Mouse (Mus musculus) testis, adult 2 months (tissue): ENCODE measurements around the gene Comt. TPM values are rescaled to one million over a fixed set of nuclear protein-coding genes. Genes with fewer than 3 reads are reported as not detected.

Experiments used
- H3K27ac ChIP-seq: fragments of 200-500 bp; 2 replicates; pipeline ENCODE4 v1.5.1; 2012; ENCODE audit warnings: low read depth, low read length; ENCODE audit not compliant: control insufficient read depth, insufficient read depth
- H3K27me3 ChIP-seq: fragments of 200-500 bp; 2 replicates; pipeline ENCODE4 v1.6.1; 2012; ENCODE audit warnings: mild to moderate bottlenecking, low read length, moderate library complexity; ENCODE audit not compliant: control insufficient read depth, insufficient read depth
- H3K36me3 ChIP-seq: fragments of 200-500 bp; 2 replicates; pipeline ENCODE4 v1.6.1; 2012; ENCODE audit warnings: mild to moderate bottlenecking, low read length; ENCODE audit not compliant: control insufficient read depth, insufficient read depth
- H3K4me1 ChIP-seq: fragments of 200-500 bp; 2 replicates; pipeline ENCODE4 v1.6.1; 2012; ENCODE audit warnings: low read length; ENCODE audit not compliant: control insufficient read depth, insufficient read depth
- H3K4me3 ChIP-seq: fragments of 200-500 bp; 2 replicates; pipeline ENCODE4 v1.5.1; 2012; ENCODE audit warnings: low read depth, mild to moderate bottlenecking, low read length, moderate library complexity, mixed read lengths; ENCODE audit not compliant: control insufficient read depth
- CTCF ChIP-seq: fragments of 200-500 bp; IDR thresholded peaks from 2 replicates; pipeline ENCODE4 v1.5.1; 2012; ENCODE audit warnings: low read depth, mild to moderate bottlenecking, inconsistent platforms, low read length, moderate library complexity; ENCODE audit not compliant: control insufficient read depth, insufficient read depth, insufficient replicate concordance
- POLR2A ChIP-seq: fragments of 200-500 bp; IDR thresholded peaks from 2 replicates; pipeline ENCODE4 v1.6.1; 2012; ENCODE audit warnings: low read depth, mild to moderate bottlenecking, inconsistent platforms, low read length, moderate library complexity; ENCODE audit not compliant: control insufficient read depth
- polyA plus RNA-seq: library from polyadenylated mRNA; depleted of rRNA; stranded (reverse); fragments of >200 nt; gene quantifications from 2 replicates; pipeline ENCODE4 v1.2.3, GENCODE M21; 2012

The Comt gene
- polyA plus RNA-seq, 1 experiment = 12.2 TPM

GRCm38 (mm10) chr16:18453846-18454245, 27.2 kb upstream of the Comt start:
- no peak for TF ChIP-seq POLR2A
- H3K4me1 ChIP-seq = no peaks in the 10 kb centered on the region
- no peaks in the 10 kb centered on the region for H3K36me3 ChIP-seq
- H3K27ac ChIP-seq = no peak overlapping the region
- no peaks in the 10 kb centered on the region for H3K27me3 ChIP-seq
- H3K4me3 ChIP-seq = no peak overlapping the region

GRCm38 (mm10) chr16:18452361-18452862, 25.8 kb upstream of the Comt start:
- Histone ChIP-seq H3K27ac (no peak overlapping the region), H3K27me3 (no peaks in the 10 kb centered on the region), H3K4me3 (no peak overlapping the region), H3K36me3 (no peaks in the 10 kb centered on the region), H3K4me1 (peaks cover under 1% of the 10 kb centered on the region; the same call in 1 of the 2 replicates)
- TF ChIP-seq CTCF (no peak), POLR2A (no peak)

GRCm38 (mm10) chr16:18451486-18452181, 25.0 kb upstream of the Comt start:
- H3K27ac ChIP-seq = no peak overlapping the region
- H3K27me3 ChIP-seq = no peaks in the 10 kb centered on the region
- no peaks in the 10 kb centered on the region for H3K36me3 ChIP-seq
- TF ChIP-seq CTCF = no peak
- no peak overlapping the region for H3K4me3 ChIP-seq
- peaks cover 2% of the 10 kb centered on the region; the same call in 1 of the 2 replicates for H3K4me1 ChIP-seq

GRCm38 (mm10) chr16:18449005-18449404, 22.4 kb upstream of the Comt start:
- Histone ChIP-seq H3K4me1 (peaks cover 2% of the 10 kb centered on the region; the same call in 1 of the 2 replicates), H3K27ac (no peak overlapping the region), H3K36me3 (no peaks in the 10 kb centered on the region), H3K27me3 (no peaks in the 10 kb centered on the region), H3K4me3 (no peak overlapping the region)
- TF ChIP-seq POLR2A = no peak
- no peak for TF ChIP-seq CTCF

- peaks cover 2% of the 10 kb centered on the region; the same call in 1 of the 2 replicates for H3K4me1 ChIP-seq
- no peak for TF ChIP-seq POLR2A
- TF ChIP-seq CTCF = no peak
- no peaks in the 10 kb centered on the region for H3K27me3 ChIP-seq
- H3K4me3 ChIP-seq = no peak overlapping the region
- no peak overlapping the region for H3K27ac ChIP-seq
- no peaks in the 10 kb centered on the region for H3K36me3 ChIP-seq
These were observed 21.5 kb upstream of the Comt start for GRCm38 (mm10) chr16:18448104-18448503.

GRCm38 (mm10) chr16:18447243-18447642, 20.6 kb upstream of the Comt start:
- H3K27me3 ChIP-seq = no peaks in the 10 kb centered on the region
- no peak overlapping the region for H3K27ac ChIP-seq
- TF ChIP-seq POLR2A (no peak), CTCF (no peak)
- H3K4me1 ChIP-seq = peaks cover 2% of the 10 kb centered on the region; the same call in 1 of the 2 replicates
- no peaks in the 10 kb centered on the region for H3K36me3 ChIP-seq
- no peak overlapping the region for H3K4me3 ChIP-seq

- Histone ChIP-seq H3K4me1 (peaks cover 2% of the 10 kb centered on the region; the same call in 1 of the 2 replicates), H3K4me3 (no peak overlapping the region), H3K36me3 (no peaks in the 10 kb centered on the region), H3K27me3 (no peaks in the 10 kb centered on the region), H3K27ac (no peak overlapping the region)
- no peak for TF ChIP-seq POLR2A
- TF ChIP-seq CTCF = peak; percentile 94
These were observed 16.8 kb upstream of the Comt start for GRCm38 (mm10) chr16:18443385-18443841.

GRCm38 (mm10) chr16:18436128-18436527, 9.5 kb upstream of the Comt start:
- H3K27me3 ChIP-seq = no peaks in the 10 kb centered on the region
- TF ChIP-seq CTCF (no peak), POLR2A (no peak)
- H3K27ac ChIP-seq = no peak overlapping the region
- no peak overlapping the region for H3K4me3 ChIP-seq
- no peaks in the 10 kb centered on the region for H3K36me3 ChIP-seq
- no peaks in the 10 kb centered on the region for H3K4me1 ChIP-seq
